Mouse (Mus musculus): ENCODE results near the gene Zfp28. TPM values are rescaled to one million over a fixed set of nuclear protein-coding genes. Genes with fewer than 3 reads are reported as not detected.
A peak's percentile ranks its signal among the peaks of the same experiment; 100 is the strongest.

The Zfp28 gene
- polyA plus RNA-seq (2015; fragmentation: Nextera tagmentation; extraction: Ambion mirVana): 9.4 and 9.6 TPM in 2 replicates

- no peaks in the 10 kb centered on the region for H3K36me3 ChIP-seq
- peaks cover 14% of the 10 kb centered on the region for H3K4me1 ChIP-seq
- peak within 1 kb of the TSS; percentile 62 for H3K4me3 ChIP-seq
- 0 out of 2 replicates have a peak within 1 kb of the TSS, but pooled peaks have one; percentile 34 for H3K27ac ChIP-seq
- no peaks in the 10 kb centered on the region for H3K9me3 ChIP-seq
- no peaks in the 10 kb centered on the region for H3K27me3 ChIP-seq
- WGBS: under 1% methylated on average over 28 of the region's 28 CpGs
- peak within 1 kb of the TSS; percentile 64 for H3K9ac ChIP-seq
- ATAC-seq (ENCODE audit: borderline replicate concordance, extremely low read depth, low FRiP score, low TSS enrichment): peak; percentile 98
- peak within 1 kb of the TSS; percentile 81 for H3K4me2 ChIP-seq
Observed at GRCm38 (mm10) chr7:6383044-6383455, at the start of gene Zfp28. Zfp28 (plus strand) TSS chr7:6383295.

- Histone ChIP-seq H3K36me3 (no peaks in the 10 kb centered on the region), H3K4me3 (no peak overlapping the region), H3K4me2 (no peak overlapping the region), H3K9me3 (no peaks in the 10 kb centered on the region), H3K9ac (no peak overlapping the region), H3K27ac (no peak overlapping the region), H3K4me1 (peaks cover 4% of the 10 kb centered on the region; the same call in 1 of the 2 replicates), H3K27me3 (no peaks in the 10 kb centered on the region)
- WGBS: 76% methylated on average over 5 of the region's 5 CpGs
- ATAC-seq (ENCODE audit: borderline replicate concordance, extremely low read depth, low FRiP score, low TSS enrichment): no peak
Observed at GRCm38 (mm10) chr7:6339865-6340264, 43.2 kb upstream of the Zfp28 start.

GRCm38 (mm10) chr7:6343501-6344071 lies 39.5 kb upstream of the Zfp28 start, which contains the start of gene Gm3854:
Gm3854 (plus strand) TSS chr7:6343759.
- H3K9me3 ChIP-seq: no peaks in the 10 kb centered on the region
- H3K27me3 ChIP-seq: no peaks in the 10 kb centered on the region
- WGBS: under 1% methylated on average over 26 of the region's 26 CpGs
- peak; percentile 89 for ATAC-seq (ENCODE audit: borderline replicate concordance, extremely low read depth, low FRiP score, low TSS enrichment)
- peak within 1 kb of the TSS; percentile 60 for H3K4me3 ChIP-seq
- peak within 1 kb of the TSS; percentile 52 for H3K4me2 ChIP-seq
- peak within 1 kb of the TSS; percentile 45 for H3K9ac ChIP-seq
- no peaks in the 10 kb centered on the region for H3K36me3 ChIP-seq
- H3K4me1 ChIP-seq: peaks cover 4% of the 10 kb centered on the region; the same call in 1 of the 2 replicates
- H3K27ac ChIP-seq: no peak within 1 kb of the TSS

- Histone ChIP-seq H3K9ac (no peak overlapping the region), H3K4me3 (peak overlapping the region; percentile 60), H3K9me3 (no peaks in the 10 kb centered on the region), H3K36me3 (no peaks in the 10 kb centered on the region), H3K27me3 (no peaks in the 10 kb centered on the region), H3K4me1 (peaks cover 4% of the 10 kb centered on the region; the same call in 1 of the 2 replicates), H3K4me2 (peak overlapping the region; percentile 52), H3K27ac (no peak overlapping the region)
- ATAC-seq (ENCODE audit: borderline replicate concordance, extremely low read depth, low FRiP score, low TSS enrichment): peak; percentile 6; the same call in 1 of the 2 replicates
- WGBS: 27% methylated on average over 10 of the region's 10 CpGs
Observed at GRCm38 (mm10) chr7:6344124-6344523, 39.0 kb upstream of the Zfp28 start.

- no peak overlapping the region for H3K4me2 ChIP-seq
- H3K9me3 ChIP-seq: no peaks in the 10 kb centered on the region
- no peak overlapping the region for H3K4me3 ChIP-seq
- H3K27me3 ChIP-seq: no peaks in the 10 kb centered on the region
- H3K9ac ChIP-seq: no peak overlapping the region
- 46% methylated on average over 2 of the region's 2 CpGs for WGBS
- H3K4me1 ChIP-seq: peaks cover 5% of the 10 kb centered on the region; the same call in 1 of the 2 replicates
- ATAC-seq (ENCODE audit: borderline replicate concordance, extremely low read depth, low FRiP score, low TSS enrichment): no peak
- no peak overlapping the region for H3K27ac ChIP-seq
- H3K36me3 ChIP-seq: no peaks in the 10 kb centered on the region
Observed at GRCm38 (mm10) chr7:6358121-6358520, 25.0 kb upstream of the Zfp28 start.

- H3K9ac ChIP-seq: no peak overlapping the region
- 52% methylated on average over 10 of the region's 10 CpGs for WGBS
- no peaks in the 10 kb centered on the region for H3K9me3 ChIP-seq
- peaks cover 5% of the 10 kb centered on the region; the same call in 1 of the 2 replicates for H3K4me1 ChIP-seq
- no peaks in the 10 kb centered on the region for H3K36me3 ChIP-seq
- H3K4me2 ChIP-seq: no peak overlapping the region
- H3K4me3 ChIP-seq: no peak overlapping the region
- no peak for ATAC-seq (ENCODE audit: borderline replicate concordance, extremely low read depth, low FRiP score, low TSS enrichment)
- no peaks in the 10 kb centered on the region for H3K27me3 ChIP-seq
- no peak overlapping the region for H3K27ac ChIP-seq
Observed at GRCm38 (mm10) chr7:6358937-6359590, 24.0 kb upstream of the Zfp28 start.

GRCm38 (mm10) chr7:6360477-6361060 lies 22.5 kb upstream of the Zfp28 start:
- H3K9me3 ChIP-seq: no peaks in the 10 kb centered on the region
- 21% methylated on average over 9 of the region's 9 CpGs for WGBS
- H3K4me2 ChIP-seq: no peak overlapping the region
- H3K4me1 ChIP-seq: peaks cover 5% of the 10 kb centered on the region; the same call in 1 of the 2 replicates
- no peak for ATAC-seq (ENCODE audit: borderline replicate concordance, extremely low read depth, low FRiP score, low TSS enrichment)
- H3K27ac ChIP-seq: no peak overlapping the region
- H3K36me3 ChIP-seq: no peaks in the 10 kb centered on the region
- H3K9ac ChIP-seq: no peak overlapping the region
- H3K27me3 ChIP-seq: no peaks in the 10 kb centered on the region
- no peak overlapping the region for H3K4me3 ChIP-seq

- Histone ChIP-seq H3K4me1 (peaks cover 5% of the 10 kb centered on the region; the same call in 1 of the 2 replicates), H3K4me2 (peak overlapping the region; percentile 78), H3K9ac (peak overlapping the region; percentile 52), H3K27me3 (no peaks in the 10 kb centered on the region), H3K4me3 (peak overlapping the region; percentile 66), H3K27ac (peak overlapping the region; percentile 95), H3K36me3 (no peaks in the 10 kb centered on the region), H3K9me3 (no peaks in the 10 kb centered on the region)
- no peak for ATAC-seq (ENCODE audit: borderline replicate concordance, extremely low read depth, low FRiP score, low TSS enrichment)
- 22% methylated on average over 7 of the region's 7 CpGs for WGBS
Observed at GRCm38 (mm10) chr7:6361756-6362155, 21.3 kb upstream of the Zfp28 start.

- peak overlapping the region; percentile 78 for H3K4me2 ChIP-seq
- H3K9ac ChIP-seq: peak overlapping the region; percentile 66
- H3K27ac ChIP-seq: peak overlapping the region; percentile 95
- no peaks in the 10 kb centered on the region for H3K36me3 ChIP-seq
- no peaks in the 10 kb centered on the region for H3K27me3 ChIP-seq
- peak overlapping the region; percentile 66 for H3K4me3 ChIP-seq
- ATAC-seq (ENCODE audit: borderline replicate concordance, extremely low read depth, low FRiP score, low TSS enrichment): peak; percentile 94
- H3K9me3 ChIP-seq: no peaks in the 10 kb centered on the region
- H3K4me1 ChIP-seq: peaks cover 5% of the 10 kb centered on the region; the same call in 1 of the 2 replicates
- under 1% methylated on average over 35 of the region's 38 CpGs for WGBS
Observed at GRCm38 (mm10) chr7:6362268-6363046, 20.6 kb upstream of the Zfp28 start.

GRCm38 (mm10) chr7:6363047-6363488 lies 20.0 kb upstream of the Zfp28 start, which contains the start of gene Zfp78:
Zfp78 (plus strand) TSS chr7:6363280.
- peaks cover 5% of the 10 kb centered on the region; the same call in 1 of the 2 replicates for H3K4me1 ChIP-seq
- peak within 1 kb of the TSS; percentile 78 for H3K4me2 ChIP-seq
- peak within 1 kb of the TSS; percentile 66 for H3K9ac ChIP-seq
- H3K9me3 ChIP-seq: no peaks in the 10 kb centered on the region
- no peaks in the 10 kb centered on the region for H3K27me3 ChIP-seq
- ATAC-seq (ENCODE audit: borderline replicate concordance, extremely low read depth, low FRiP score, low TSS enrichment): peak; percentile 84
- peak within 1 kb of the TSS; percentile 95 for H3K27ac ChIP-seq
- WGBS: 1% methylated on average over 23 of the region's 23 CpGs
- H3K36me3 ChIP-seq: no peaks in the 10 kb centered on the region
- H3K4me3 ChIP-seq: peak within 1 kb of the TSS; percentile 66

- Histone ChIP-seq H3K36me3 (no peaks in the 10 kb centered on the region), H3K4me3 (no peak overlapping the region), H3K27ac (no peak overlapping the region), H3K9me3 (no peaks in the 10 kb centered on the region), H3K9ac (no peak overlapping the region), H3K4me2 (no peak overlapping the region), H3K27me3 (no peaks in the 10 kb centered on the region), H3K4me1 (peaks cover 5% of the 10 kb centered on the region; the same call in 1 of the 2 replicates)
- WGBS: 58% methylated on average over 1 of the region's 1 CpGs
- ATAC-seq (ENCODE audit: borderline replicate concordance, extremely low read depth, low FRiP score, low TSS enrichment): no peak
Observed at GRCm38 (mm10) chr7:6364761-6365160, 18.3 kb upstream of the Zfp28 start.

All from lung, embryonic 15.5 days (tissue).